Mouse (Mus musculus) liver, adult 2 months (tissue): ENCODE results near the gene Krt15. TPM values are rescaled to one million over a fixed set of nuclear protein-coding genes. Genes with fewer than 3 reads are reported as not detected.

Experiments
- DNase-seq: peaks from one replicate; pipeline ENCODE4 v3.0.0-alpha.2; 2011; ENCODE audit warnings: low read depth, low spot score; ENCODE audit errors: extremely low read depth
- H3K27ac ChIP-seq: fragments of 200-500 bp; replicated peaks from 2 replicates; pipeline ENCODE4 v1.5.1; 2012; ENCODE audit warnings: low read depth, mild to moderate bottlenecking, control low read depth, inconsistent platforms, low read length; ENCODE audit not compliant: insufficient read depth
- H3K27me3 ChIP-seq: fragments of 200-500 bp; 2 replicates; pipeline ENCODE4 v1.6.1; 2012; ENCODE audit warnings: mild to moderate bottlenecking, moderate library complexity, low read length, inconsistent platforms; ENCODE audit not compliant: control insufficient read depth, insufficient read depth
- H3K36me3 ChIP-seq: fragments of 200-500 bp; 2 replicates; pipeline ENCODE4 v1.6.1; 2012; ENCODE audit warnings: low read length, inconsistent platforms; ENCODE audit not compliant: control insufficient read depth, insufficient read depth
- H3K4me1 ChIP-seq: fragments of 200-500 bp; 2 replicates; pipeline ENCODE4 v1.6.1; 2011; ENCODE audit warnings: low read length; ENCODE audit not compliant: control insufficient read depth, insufficient read depth
- H3K4me3 ChIP-seq: fragments of 200-500 bp; 2 replicates; pipeline ENCODE4 v1.5.1; 2011; ENCODE audit warnings: low read depth, mild to moderate bottlenecking, control low read depth, low read length, moderate library complexity; ENCODE audit not compliant: insufficient read depth
- H3K79me2 ChIP-seq: fragments of 200-500 bp; 2 replicates; pipeline ENCODE4 v1.6.1; 2012; ENCODE audit warnings: inconsistent platforms, mild to moderate bottlenecking, low read length, moderate library complexity; ENCODE audit not compliant: control insufficient read depth, insufficient read depth
- H3K9ac ChIP-seq: fragments of 200-500 bp; 2 replicates; pipeline ENCODE4 v1.6.1; 2012; ENCODE audit warnings: low read depth, mild to moderate bottlenecking, control low read depth, inconsistent platforms, low read length
- CTCF ChIP-seq: fragments of 200-500 bp; IDR thresholded peaks from 2 replicates; pipeline ENCODE4 v1.5.1; 2011; ENCODE audit warnings: low read depth, low read length, control low read depth
- POLR2A ChIP-seq: fragments of 200-500 bp; IDR thresholded peaks from 2 replicates; pipeline ENCODE4 v1.6.1; 2011; ENCODE audit warnings: low read length, control low read depth; ENCODE audit not compliant: insufficient read depth; ENCODE audit errors: extremely low read depth
- WGBS: fragments of 180-500 bp; shearing (Covaris S2); methylation state at CpG from one replicate; pipeline ENCODE4 v1.1.7; 2018; 5-methylcytosine and 5-hydroxymethylcytosine counted together
- polyA plus RNA-seq: library from polyadenylated mRNA; depleted of rRNA; stranded (reverse); fragments of >200 nt; gene quantifications from 2 replicates; pipeline ENCODE4 v1.2.3, GENCODE M21; 2012
- total RNA-seq: library from RNA; depleted of rRNA; stranded (reverse); fragments of >200 nt; gene quantifications from 2 replicates; pipeline ENCODE4 v1.2.3, GENCODE M21; 2014

Gene Krt15
- total and polyA plus RNA-seq, 2 experiments = not detected

DNA sequence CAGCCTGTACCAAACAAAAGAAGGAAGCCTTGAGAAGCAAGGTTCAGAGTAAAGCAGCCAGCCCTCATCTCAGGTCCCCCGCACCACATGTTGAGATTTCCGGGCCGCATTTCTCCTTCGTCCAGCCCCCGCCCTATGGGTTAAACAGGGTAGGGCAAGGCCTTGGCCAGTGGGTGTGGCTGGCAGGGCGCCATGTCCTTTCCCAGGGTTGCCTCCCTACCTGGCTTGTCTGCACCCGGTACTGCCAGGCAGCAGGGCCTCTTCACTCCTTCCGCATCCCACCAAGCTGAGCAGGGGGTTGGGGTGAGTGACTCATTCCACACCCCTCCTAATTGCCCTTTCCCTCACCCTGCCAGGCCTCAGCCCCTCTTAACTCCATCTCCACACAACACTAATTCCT lies 32.3 kb upstream of the Krt15 start:
- 81% methylated on average over 8 of the region's 8 CpGs for whole genome bisulfite sequencing
- no peaks in the 10 kb centered on the region for H3K27me3 ChIP-seq
- TF ChIP-seq POLR2A (no peak), CTCF (no peak)
- H3K9ac ChIP-seq = no peak overlapping the region
- no peak for DNase-seq
- H3K36me3 ChIP-seq = no peaks in the 10 kb centered on the region
- H3K79me2 ChIP-seq = no peaks in the 10 kb centered on the region
- no peaks in the 10 kb centered on the region for H3K4me1 ChIP-seq
- no peak overlapping the region for H3K27ac ChIP-seq
- no peak overlapping the region for H3K4me3 ChIP-seq

- H3K27me3 ChIP-seq = no peaks in the 10 kb centered on the region
- H3K27ac ChIP-seq = no peak overlapping the region
- no peak for TF ChIP-seq POLR2A
- no peak for TF ChIP-seq CTCF
- no peak overlapping the region for H3K9ac ChIP-seq
- no peak overlapping the region for H3K4me3 ChIP-seq
- no peaks in the 10 kb centered on the region for H3K36me3 ChIP-seq
- no peak for DNase-seq
- no peaks in the 10 kb centered on the region for H3K79me2 ChIP-seq
- no peaks in the 10 kb centered on the region for H3K4me1 ChIP-seq
- whole genome bisulfite sequencing = 31% methylated on average over 7 of the region's 7 CpGs
These were observed 28.7 kb upstream of the Krt15 start for GRCm38 (mm10) chr11:100164392-100164791.

DNA sequence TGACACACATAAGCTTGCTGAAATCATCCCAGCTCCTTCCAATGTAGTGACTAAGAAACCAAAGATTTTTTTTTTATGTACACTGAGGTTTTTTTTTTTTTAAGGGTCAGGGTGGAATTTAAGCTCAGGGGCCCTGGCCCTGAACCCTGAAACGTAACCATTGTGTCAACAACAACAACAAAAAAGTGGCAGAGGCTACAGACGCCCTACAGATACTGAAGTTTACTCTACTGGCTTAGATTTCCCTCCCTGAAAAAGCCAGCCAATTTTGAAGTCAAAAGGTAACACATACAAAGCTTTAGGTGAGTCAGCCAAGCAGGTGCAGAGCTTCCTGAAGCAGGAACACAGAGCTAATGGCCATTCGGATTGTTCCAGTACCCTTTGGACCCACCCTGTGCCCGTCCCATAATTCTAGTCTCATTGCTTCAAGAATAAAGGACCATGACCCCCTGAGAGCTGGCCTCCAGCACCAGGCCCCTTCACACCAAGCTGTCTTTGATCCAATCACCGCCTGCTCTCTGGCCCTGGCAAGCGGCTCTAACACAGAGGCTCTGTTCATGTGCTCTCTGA lies 22.3 kb upstream of the Krt15 start:
- H3K4me1 ChIP-seq = no peaks in the 10 kb centered on the region
- no peak overlapping the region for H3K4me3 ChIP-seq
- whole genome bisulfite sequencing = 51% methylated on average over 6 of the region's 6 CpGs
- H3K9ac ChIP-seq = no peak overlapping the region
- no peaks in the 10 kb centered on the region for H3K79me2 ChIP-seq
- no peak overlapping the region for H3K27ac ChIP-seq
- no peak for DNase-seq
- no peaks in the 10 kb centered on the region for H3K36me3 ChIP-seq
- TF ChIP-seq POLR2A (no peak), CTCF (no peak)
- H3K27me3 ChIP-seq = no peaks in the 10 kb centered on the region

GRCm38 (mm10) chr11:100157331-100157730 lies 21.6 kb upstream of the Krt15 start:
- H3K79me2 ChIP-seq = no peaks in the 10 kb centered on the region
- no peak for DNase-seq
- TF ChIP-seq CTCF = no peak
- TF ChIP-seq POLR2A = no peak
- H3K9ac ChIP-seq = no peak overlapping the region
- H3K36me3 ChIP-seq = no peaks in the 10 kb centered on the region
- WGBS = 66% methylated on average over 3 of the region's 3 CpGs
- H3K27ac ChIP-seq = no peak overlapping the region
- no peaks in the 10 kb centered on the region for H3K27me3 ChIP-seq
- no peaks in the 10 kb centered on the region for H3K4me1 ChIP-seq
- H3K4me3 ChIP-seq = no peak overlapping the region

DNA sequence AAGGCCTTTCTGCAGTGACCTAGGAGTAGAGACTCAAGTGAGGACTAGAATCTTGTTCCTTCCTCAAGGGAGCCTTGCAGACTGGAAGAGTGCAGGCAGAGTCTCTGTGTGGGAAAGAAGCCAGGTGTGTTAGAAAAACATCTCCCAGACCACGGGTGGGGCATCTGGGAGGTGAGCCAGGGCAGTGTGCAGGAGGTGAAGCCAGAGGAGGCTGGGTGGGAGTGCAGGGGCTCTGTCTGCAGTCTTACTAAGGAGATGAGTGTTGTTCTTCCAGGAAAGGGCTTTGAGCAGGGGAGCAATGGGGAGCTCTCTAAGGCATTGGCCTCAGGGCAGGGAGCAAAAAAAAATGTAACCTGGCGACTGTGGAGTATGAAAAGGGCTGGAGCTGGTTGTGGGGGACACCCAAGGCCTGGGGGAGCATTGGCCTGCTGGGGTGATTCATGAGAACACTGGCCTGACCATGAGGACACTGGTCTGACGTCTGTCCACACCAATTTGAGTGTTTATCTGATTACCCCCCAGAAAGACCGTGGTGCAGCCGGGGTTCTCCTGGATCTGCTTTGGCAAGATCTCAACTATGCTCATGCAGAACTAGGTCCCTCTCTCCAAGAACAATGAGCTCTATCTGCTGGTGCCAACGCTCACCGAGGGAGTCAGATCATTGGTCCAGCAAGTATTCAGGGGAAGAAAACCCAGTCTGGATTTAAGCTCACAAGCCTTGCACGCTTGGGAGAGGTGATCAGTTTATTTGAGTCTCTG lies 19.9 kb upstream of the Krt15 start:
- WGBS = 68% methylated on average over 8 of the region's 8 CpGs
- H3K36me3 ChIP-seq = no peaks in the 10 kb centered on the region
- no peak for DNase-seq
- H3K79me2 ChIP-seq = no peaks in the 10 kb centered on the region
- H3K27me3 ChIP-seq = no peaks in the 10 kb centered on the region
- no peak overlapping the region for H3K4me3 ChIP-seq
- TF ChIP-seq POLR2A (no peak), CTCF (no peak)
- H3K4me1 ChIP-seq = no peaks in the 10 kb centered on the region
- H3K9ac ChIP-seq = no peak overlapping the region
- H3K27ac ChIP-seq = no peak overlapping the region

DNA sequence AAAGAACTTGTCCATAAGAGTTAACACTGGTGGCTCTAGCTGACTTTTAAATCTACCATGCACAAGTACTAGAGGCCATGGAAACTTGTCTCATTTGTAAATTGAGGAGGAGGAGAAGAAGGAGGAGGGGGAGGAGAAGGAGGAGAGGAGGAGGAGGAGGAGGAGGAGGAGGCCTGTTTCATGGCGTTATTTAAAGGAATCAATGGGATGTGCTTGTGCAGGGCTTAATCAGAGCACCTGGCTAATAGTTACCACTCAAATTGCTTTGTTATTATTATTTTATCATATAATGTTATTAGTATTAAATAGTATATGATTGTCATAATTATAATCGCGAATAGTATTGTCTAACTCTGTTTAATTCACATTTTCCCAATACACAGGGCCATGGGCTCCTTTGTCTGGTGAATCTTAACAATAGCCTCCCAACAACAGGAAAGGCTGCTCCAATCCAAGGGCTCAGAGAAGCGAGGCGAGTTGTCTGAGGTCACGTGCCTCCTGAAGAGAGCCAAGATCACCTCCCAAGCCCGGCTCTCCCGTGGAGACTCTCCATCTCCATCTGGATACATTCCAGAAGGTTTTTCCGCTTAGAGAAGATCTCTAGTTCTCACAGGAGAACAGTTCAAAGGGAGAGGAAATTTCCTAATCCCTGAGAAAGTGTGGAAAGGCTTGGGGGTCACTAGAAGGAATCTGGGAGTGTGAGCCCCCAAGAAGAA lies 13.0 kb upstream of the Krt15 start, which contains the start of gene Krt19:
Krt19 (minus strand) TSS at position 51 of the 716 bp plus-strand sequence.
- Histone ChIP-seq H3K36me3 (no peaks in the 10 kb centered on the region), H3K4me3 (no peak within 1 kb of the TSS), H3K27me3 (peaks cover 8% of the 10 kb centered on the region), H3K27ac (no peak within 1 kb of the TSS), H3K9ac (no peak within 1 kb of the TSS), H3K4me1 (no peaks in the 10 kb centered on the region), H3K79me2 (no peaks in the 10 kb centered on the region)
- DNase-seq = no peak
- no peak for TF ChIP-seq POLR2A
- TF ChIP-seq CTCF = no peak
- 70% methylated on average over 9 of the region's 9 CpGs for WGBS
